Mouse (Mus musculus) kidney, adult 2 months (tissue): ENCODE measurements around the gene Mtch1.

ENCODE experiments used
- CTCF ChIP-seq: fragments of 200-500 bp; conservative IDR thresholded peaks from 2 replicates; pipeline ENCODE4 v1.5.1; 2011; ENCODE audit warnings: low read depth, mild to moderate bottlenecking, control low read depth, low read length, moderate library complexity, mixed read lengths; ENCODE audit not compliant: insufficient read depth, insufficient read length
- POLR2A ChIP-seq: fragments of 200-500 bp; IDR thresholded peaks from one replicate; pipeline ENCODE4 v1.6.1; 2011; ENCODE audit warnings: low read depth, low read length, control low read depth

- no peak for TF ChIP-seq CTCF
- TF ChIP-seq POLR2A: no peak
These were observed 48.5 kb downstream of the Mtch1 start for GRCm38 (mm10) chr17:29299282-29299681.
